Mouse (Mus musculus): ENCODE results near the gene Rnf6. TPM values are rescaled to one million over a fixed set of nuclear protein-coding genes. Genes with fewer than 3 reads are reported as not detected.

Gene Rnf6
- polyA plus RNA-seq, 1 experiment from 2014 or later, result 55.9 TPM

GRCm38 (mm10) chr5:146248746-146249145 is 27.4 kb upstream of the Rnf6 start:
- no peak overlapping the region for H3K4me3 ChIP-seq (ENCODE audit: low read length)
- peak; percentile 57; the same call in 1 of the 2 replicates for ATAC-seq (ENCODE audit: low read depth)
- H3K36me3 ChIP-seq (ENCODE audit: control insufficient read depth, insufficient read depth, low read length), result no peaks in the 10 kb centered on the region
- H3K9ac ChIP-seq (ENCODE audit: low read length), result no peak overlapping the region
- no peak overlapping the region for H3K4me2 ChIP-seq (ENCODE audit: low read depth, low read length)
- no peaks in the 10 kb centered on the region for H3K9me3 ChIP-seq (ENCODE audit: control insufficient read depth, low read length)
- H3K27ac ChIP-seq (ENCODE audit: low read length), result no peak overlapping the region
- WGBS, result 64% methylated on average over 10 of the region's 10 CpGs
- peaks cover 25% of the 10 kb centered on the region for H3K4me1 ChIP-seq (replicated peaks; ENCODE audit: control insufficient read depth, insufficient read depth, low read length)
- no peaks in the 10 kb centered on the region for H3K27me3 ChIP-seq (ENCODE audit: control insufficient read depth, insufficient read depth, low read depth, low read length)

GRCm38 (mm10) chr5:146247709-146248108 is 26.4 kb upstream of the Rnf6 start:
- Histone ChIP-seq H3K36me3 (ENCODE audit: control insufficient read depth, insufficient read depth, low read length) (no peaks in the 10 kb centered on the region), H3K27me3 (ENCODE audit: control insufficient read depth, insufficient read depth, low read depth, low read length) (no peaks in the 10 kb centered on the region), H3K4me3 (ENCODE audit: low read length) (no peak overlapping the region), H3K4me1 (replicated peaks; ENCODE audit: control insufficient read depth, insufficient read depth, low read length) (peaks cover 25% of the 10 kb centered on the region), H3K27ac (ENCODE audit: low read length) (no peak overlapping the region; the same call in 1 of the 2 replicates), H3K9ac (ENCODE audit: low read length) (no peak overlapping the region), H3K9me3 (ENCODE audit: control insufficient read depth, low read length) (no peaks in the 10 kb centered on the region), H3K4me2 (ENCODE audit: low read depth, low read length) (no peak overlapping the region)
- ATAC-seq (ENCODE audit: low read depth), result no peak
- WGBS, result 61% methylated on average over 5 of the region's 5 CpGs

GRCm38 (mm10) chr5:146246386-146246785 is 25.0 kb upstream of the Rnf6 start:
- Histone ChIP-seq H3K9ac (ENCODE audit: low read length) (no peak overlapping the region), H3K4me3 (ENCODE audit: low read length) (no peak overlapping the region), H3K4me2 (ENCODE audit: low read depth, low read length) (no peak overlapping the region), H3K9me3 (ENCODE audit: control insufficient read depth, low read length) (no peaks in the 10 kb centered on the region), H3K4me1 (replicated peaks; ENCODE audit: control insufficient read depth, insufficient read depth, low read length) (peaks cover 16% of the 10 kb centered on the region), H3K27me3 (ENCODE audit: control insufficient read depth, insufficient read depth, low read depth, low read length) (no peaks in the 10 kb centered on the region), H3K36me3 (ENCODE audit: control insufficient read depth, insufficient read depth, low read length) (no peaks in the 10 kb centered on the region), H3K27ac (ENCODE audit: low read length) (no peak overlapping the region)
- 97% methylated on average over 1 of the region's 1 CpGs for WGBS
- no peak for ATAC-seq (ENCODE audit: low read depth)

- H3K9me3 ChIP-seq (ENCODE audit: control insufficient read depth, low read length), result no peaks in the 10 kb centered on the region
- no peak overlapping the region for H3K9ac ChIP-seq (ENCODE audit: low read length)
- H3K4me2 ChIP-seq (ENCODE audit: low read depth, low read length), result no peak overlapping the region
- H3K4me1 ChIP-seq (replicated peaks; ENCODE audit: control insufficient read depth, insufficient read depth, low read length), result peaks cover 11% of the 10 kb centered on the region; the same call in 1 of the 2 replicates
- no peak overlapping the region for H3K27ac ChIP-seq (ENCODE audit: low read length)
- no peak overlapping the region for H3K4me3 ChIP-seq (ENCODE audit: low read length)
- 84% methylated on average over 7 of the region's 7 CpGs for WGBS
- H3K36me3 ChIP-seq (ENCODE audit: control insufficient read depth, insufficient read depth, low read length), result no peaks in the 10 kb centered on the region
- H3K27me3 ChIP-seq (ENCODE audit: control insufficient read depth, insufficient read depth, low read depth, low read length), result no peaks in the 10 kb centered on the region
- ATAC-seq (ENCODE audit: low read depth), result no peak
These were observed 24.5 kb upstream of the Rnf6 start for GRCm38 (mm10) chr5:146245646-146246370.

GRCm38 (mm10) chr5:146245193-146245592 is 23.8 kb upstream of the Rnf6 start:
- H3K9ac ChIP-seq (ENCODE audit: low read length), result no peak overlapping the region
- peaks cover 11% of the 10 kb centered on the region; the same call in 1 of the 2 replicates for H3K4me1 ChIP-seq (replicated peaks; ENCODE audit: control insufficient read depth, insufficient read depth, low read length)
- no peak overlapping the region for H3K4me3 ChIP-seq (ENCODE audit: low read length)
- no peaks in the 10 kb centered on the region for H3K9me3 ChIP-seq (ENCODE audit: control insufficient read depth, low read length)
- WGBS, result 95% methylated on average over 4 of the region's 4 CpGs
- ATAC-seq (ENCODE audit: low read depth), result no peak
- no peak overlapping the region for H3K4me2 ChIP-seq (ENCODE audit: low read depth, low read length)
- H3K27ac ChIP-seq (ENCODE audit: low read length), result no peak overlapping the region
- H3K36me3 ChIP-seq (ENCODE audit: control insufficient read depth, insufficient read depth, low read length), result no peaks in the 10 kb centered on the region
- no peaks in the 10 kb centered on the region for H3K27me3 ChIP-seq (ENCODE audit: control insufficient read depth, insufficient read depth, low read depth, low read length)

GRCm38 (mm10) chr5:146241202-146241601 is 19.8 kb upstream of the Rnf6 start:
- Histone ChIP-seq H3K27me3 (ENCODE audit: control insufficient read depth, insufficient read depth, low read depth, low read length) (no peaks in the 10 kb centered on the region), H3K4me3 (ENCODE audit: low read length) (no peak overlapping the region), H3K4me1 (replicated peaks; ENCODE audit: control insufficient read depth, insufficient read depth, low read length) (no peaks in the 10 kb centered on the region), H3K9ac (ENCODE audit: low read length) (no peak overlapping the region), H3K4me2 (ENCODE audit: low read depth, low read length) (no peak overlapping the region), H3K27ac (ENCODE audit: low read length) (no peak overlapping the region), H3K36me3 (ENCODE audit: control insufficient read depth, insufficient read depth, low read length) (no peaks in the 10 kb centered on the region), H3K9me3 (ENCODE audit: control insufficient read depth, low read length) (no peaks in the 10 kb centered on the region)
- ATAC-seq (ENCODE audit: low read depth), result no peak
- WGBS, result 79% methylated on average over 3 of the region's 3 CpGs

- no peak overlapping the region for H3K9ac ChIP-seq (ENCODE audit: low read length)
- H3K9me3 ChIP-seq (ENCODE audit: control insufficient read depth, low read length), result no peaks in the 10 kb centered on the region
- H3K27ac ChIP-seq (ENCODE audit: low read length), result no peak overlapping the region
- no peaks in the 10 kb centered on the region for H3K27me3 ChIP-seq (ENCODE audit: control insufficient read depth, insufficient read depth, low read depth, low read length)
- no peak overlapping the region for H3K4me3 ChIP-seq (ENCODE audit: low read length)
- no peaks in the 10 kb centered on the region for H3K4me1 ChIP-seq (replicated peaks; ENCODE audit: control insufficient read depth, insufficient read depth, low read length)
- no peak for ATAC-seq (ENCODE audit: low read depth)
- no peaks in the 10 kb centered on the region for H3K36me3 ChIP-seq (ENCODE audit: control insufficient read depth, insufficient read depth, low read length)
- WGBS, result 90% methylated on average over 2 of the region's 2 CpGs
- H3K4me2 ChIP-seq (ENCODE audit: low read depth, low read length), result no peak overlapping the region
These were observed 19.4 kb upstream of the Rnf6 start for GRCm38 (mm10) chr5:146240771-146241170.

GRCm38 (mm10) chr5:146238274-146238673 is 16.9 kb upstream of the Rnf6 start:
- no peak overlapping the region for H3K27ac ChIP-seq (ENCODE audit: low read length)
- no peak for ATAC-seq (ENCODE audit: low read depth)
- WGBS, result 70% methylated on average over 10 of the region's 10 CpGs
- H3K4me1 ChIP-seq (replicated peaks; ENCODE audit: control insufficient read depth, insufficient read depth, low read length), result no peaks in the 10 kb centered on the region
- H3K4me3 ChIP-seq (ENCODE audit: low read length), result no peak overlapping the region
- H3K9ac ChIP-seq (ENCODE audit: low read length), result no peak overlapping the region
- no peak overlapping the region for H3K4me2 ChIP-seq (ENCODE audit: low read depth, low read length)
- no peaks in the 10 kb centered on the region for H3K27me3 ChIP-seq (ENCODE audit: control insufficient read depth, insufficient read depth, low read depth, low read length)
- H3K9me3 ChIP-seq (ENCODE audit: control insufficient read depth, low read length), result no peaks in the 10 kb centered on the region
- no peaks in the 10 kb centered on the region for H3K36me3 ChIP-seq (ENCODE audit: control insufficient read depth, insufficient read depth, low read length)

GRCm38 (mm10) chr5:146234336-146234735 is 13.0 kb upstream of the Rnf6 start:
- Histone ChIP-seq H3K9ac (ENCODE audit: low read length) (no peak overlapping the region), H3K4me1 (replicated peaks; ENCODE audit: control insufficient read depth, insufficient read depth, low read length) (peaks cover 10% of the 10 kb centered on the region), H3K36me3 (ENCODE audit: control insufficient read depth, insufficient read depth, low read length) (no peaks in the 10 kb centered on the region), H3K4me3 (ENCODE audit: low read length) (no peak overlapping the region), H3K4me2 (ENCODE audit: low read depth, low read length) (no peak overlapping the region), H3K9me3 (ENCODE audit: control insufficient read depth, low read length) (no peaks in the 10 kb centered on the region), H3K27ac (ENCODE audit: low read length) (no peak overlapping the region), H3K27me3 (ENCODE audit: control insufficient read depth, insufficient read depth, low read depth, low read length) (no peaks in the 10 kb centered on the region)
- WGBS, result 73% methylated on average over 1 of the region's 1 CpGs
- ATAC-seq (ENCODE audit: low read depth), result no peak

Data from lung, embryonic 16.5 days (tissue).